Mouse (Mus musculus) mature B cell (primary cell): Measurements from ENCODE around the gene Mcf2l.

Experiments
- in situ Hi-C: fragments of 300-500 bp; cut with MboI; formaldehyde crosslinking; loops from 2 replicates; pipeline ENCODE4 v1.14.3; 2019

Gene Mcf2l

GRCm38 (mm10) chr8:12912011-12912410 lies 38.4 kb downstream of the Mcf2l start:
- in situ Hi-C loops = no loop called here

- in situ Hi-C loops = no loop called here
Observed at GRCm38 (mm10) chr8:12915187-12916006, 41.8 kb downstream of the Mcf2l start.

- in situ Hi-C loops = no loop called here
Observed at GRCm38 (mm10) chr8:12916156-12916900, 42.7 kb downstream of the Mcf2l start.

- in situ Hi-C loops = no loop called here
Observed at GRCm38 (mm10) chr8:12917029-12917428, 43.4 kb downstream of the Mcf2l start.

- in situ Hi-C loops = no loop called here
Observed at GRCm38 (mm10) chr8:12917831-12918230, 44.2 kb downstream of the Mcf2l start.

- in situ Hi-C loops = no loop called here
Observed at GRCm38 (mm10) chr8:12920599-12920998, 47.0 kb downstream of the Mcf2l start.

GRCm38 (mm10) chr8:12925051-12925450 lies 51.4 kb downstream of the Mcf2l start:
- in situ Hi-C loops = no loop called here

GRCm38 (mm10) chr8:12925941-12926381 lies 52.4 kb downstream of the Mcf2l start:
- in situ Hi-C loops = no loop called here

GRCm38 (mm10) chr8:12927204-12927983 lies 53.8 kb downstream of the Mcf2l start:
- in situ Hi-C loops = no loop called here

- in situ Hi-C loops = no loop called here
Observed at GRCm38 (mm10) chr8:12928033-12928432, 54.4 kb downstream of the Mcf2l start.

- in situ Hi-C loops = no loop called here
Observed at GRCm38 (mm10) chr8:12928931-12929330, 55.3 kb downstream of the Mcf2l start.

GRCm38 (mm10) chr8:12930290-12930689 lies 56.7 kb downstream of the Mcf2l start:
- in situ Hi-C loops = no loop called here

GRCm38 (mm10) chr8:12931426-12931825 lies 57.8 kb downstream of the Mcf2l start:
- in situ Hi-C loops = no loop called here

GRCm38 (mm10) chr8:12932520-12932919 lies 58.9 kb downstream of the Mcf2l start:
- in situ Hi-C loops = no loop called here

GRCm38 (mm10) chr8:12933765-12934164 lies 60.2 kb downstream of the Mcf2l start:
- in situ Hi-C loops = no loop called here

GRCm38 (mm10) chr8:12934453-12935043 lies 60.9 kb downstream of the Mcf2l start:
- in situ Hi-C loops = no loop called here

GRCm38 (mm10) chr8:12940549-12940948 lies 66.9 kb downstream of the Mcf2l start:
- in situ Hi-C loops = no loop called here

- in situ Hi-C loops = no loop called here
Observed at GRCm38 (mm10) chr8:12941161-12941926, 67.7 kb downstream of the Mcf2l start.

- in situ Hi-C loops = no loop called here
Observed at GRCm38 (mm10) chr8:12947604-12948573, 74.3 kb downstream of the Mcf2l start.

GRCm38 (mm10) chr8:12948574-12948961 lies 75.0 kb downstream of the Mcf2l start:
- in situ Hi-C loops = no loop called here
